Mouse (Mus musculus) T-helper 2 cell (primary cell): ENCODE measurements at regions not wholly inside any gene's neighbourhood (a gene's known extent, or its start where the extent isn't known, plus 50 kb on each side); places are given as distances from the start of the nearest gene placed in this dataset.

Experiments
- in situ Hi-C: fragments of 300-600 bp; cut with MboI, MseI; formaldehyde crosslinking; loops from one replicate; pipeline ENCODE4 v1.15.1; 2025; ENCODE audit warnings: high pct_unique_total_duplicates

GRCm38 (mm10) chr11:25335667-25336066, 874.9 kb downstream of the 5730522E02Rik start:
- in situ Hi-C loops = no loop called here

- in situ Hi-C loops = no loop called here
Measured at GRCm38 (mm10) chr11:25330696-25331095, 879.9 kb downstream of the 5730522E02Rik start.

GRCm38 (mm10) chr11:25322426-25322825, 888.1 kb downstream of the 5730522E02Rik start:
- in situ Hi-C loops = loop anchor here (25.0 kb wide), 1 partner anchor 1510 kb away; no protein-coding TSS in a partner anchor

GRCm38 (mm10) chr11:25321494-25321893, 889.1 kb downstream of the 5730522E02Rik start:
- in situ Hi-C loops = loop anchor here (25.0 kb wide), 1 partner anchor 1509 kb away; no protein-coding TSS in a partner anchor

GRCm38 (mm10) chr11:25314645-25315044, 895.9 kb downstream of the 5730522E02Rik start:
- in situ Hi-C loops = loop anchor here (25.0 kb wide), 1 partner anchor 1502 kb away; no protein-coding TSS in a partner anchor

- in situ Hi-C loops = loop anchor here (25.0 kb wide), 1 partner anchor 1502 kb away; no protein-coding TSS in a partner anchor
Measured at GRCm38 (mm10) chr11:25313879-25314278, 896.7 kb downstream of the 5730522E02Rik start.

- in situ Hi-C loops = loop anchor here (25.0 kb wide), 1 partner anchor 1501 kb away; no protein-coding TSS in a partner anchor
Measured at GRCm38 (mm10) chr11:25313308-25313707, 897.3 kb downstream of the 5730522E02Rik start.

GRCm38 (mm10) chr11:25310754-25311153, 899.8 kb downstream of the 5730522E02Rik start:
- in situ Hi-C loops = loop anchor here (25.0 kb wide), 1 partner anchor 1498 kb away; no protein-coding TSS in a partner anchor

- in situ Hi-C loops = loop anchor here (25.0 kb wide), 1 partner anchor 1489 kb away; no protein-coding TSS in a partner anchor
Measured at GRCm38 (mm10) chr11:25301130-25301529, 909.4 kb downstream of the 5730522E02Rik start.

- in situ Hi-C loops = no loop called here
Measured at GRCm38 (mm10) chr11:25288346-25288745, 922.2 kb downstream of the 5730522E02Rik start.

GRCm38 (mm10) chr11:25287458-25288247, 922.9 kb downstream of the 5730522E02Rik start:
- in situ Hi-C loops = no loop called here

- in situ Hi-C loops = no loop called here
Measured at GRCm38 (mm10) chr11:25269936-25270540, 940.5 kb downstream of the 5730522E02Rik start.

GRCm38 (mm10) chr11:25262906-25263305, 947.7 kb downstream of the 5730522E02Rik start:
- in situ Hi-C loops = no loop called here

GRCm38 (mm10) chr11:25259691-25260090, 950.9 kb downstream of the 5730522E02Rik start:
- in situ Hi-C loops = no loop called here

GRCm38 (mm10) chr11:25233360-25233890, 977.1 kb downstream of the 5730522E02Rik start:
- in situ Hi-C loops = no loop called here
